Mouse (Mus musculus): Measurements from ENCODE around the gene Ap3b1. TPM values are rescaled to one million over a fixed set of nuclear protein-coding genes. Genes with fewer than 3 reads are reported as not detected.

The Ap3b1 gene
- polyA plus RNA-seq, 1 experiment from 2014 or later = 15.7 TPM

DNA sequence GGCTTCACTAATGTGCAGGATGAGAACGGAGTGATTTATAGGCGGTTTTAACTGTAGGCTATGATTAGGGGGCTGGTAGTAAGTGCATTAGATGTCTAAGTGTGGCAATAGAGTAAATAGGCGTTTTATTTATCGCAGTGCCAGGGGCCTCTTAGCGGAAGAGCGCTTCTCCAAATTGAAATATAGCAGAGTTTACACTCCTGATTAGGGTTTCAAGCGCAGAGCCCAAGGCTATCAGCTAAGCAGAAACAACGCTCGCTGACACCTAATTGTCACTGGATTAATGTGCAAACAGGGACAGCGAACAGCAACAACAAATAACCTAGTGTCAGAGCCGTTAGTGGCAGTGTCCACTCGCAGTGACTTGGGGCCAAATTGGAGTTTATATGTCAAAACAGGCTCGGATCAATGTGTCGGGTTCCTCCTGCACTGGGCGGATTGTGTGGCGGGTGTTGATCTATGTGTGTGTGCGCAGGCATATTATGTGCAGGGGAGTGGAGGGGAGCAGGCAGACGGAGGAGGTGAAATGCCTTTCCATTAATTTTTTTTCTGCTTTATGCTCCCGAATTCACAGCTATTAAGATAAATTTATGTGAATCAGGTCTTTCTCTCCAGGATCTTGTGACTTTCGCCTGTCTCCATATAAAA, 237.8 kb downstream of the Ap3b1 start:
- Histone ChIP-seq H3K27me3 (ENCODE audit: control insufficient read depth, insufficient read depth, low read depth, low read length) (peaks cover 47% of the 10 kb centered on the region), H3K4me1 (ENCODE audit: control insufficient read depth, low read depth, low read length) (no peaks in the 10 kb centered on the region), H3K36me3 (ENCODE audit: control insufficient read depth, insufficient read depth) (no peaks in the 10 kb centered on the region), H3K4me3 (ENCODE audit: low read depth, low read length) (no peak overlapping the region), H3K4me2 (ENCODE audit: low read depth, low read length) (no peak overlapping the region), H3K9me3 (replicated peaks; ENCODE audit: control insufficient read depth, low read length) (no peaks in the 10 kb centered on the region), H3K9ac (ENCODE audit: low read depth, low read length) (no peak overlapping the region), H3K27ac (ENCODE audit: low read length) (no peak overlapping the region)
- no peak for ATAC-seq (ENCODE audit: low read depth)
- 10% methylated on average over 20 of the region's 20 CpGs for WGBS (ENCODE audit: insufficient replicate concordance)

- ATAC-seq (ENCODE audit: low read depth) = no peak
- Histone ChIP-seq H3K4me3 (ENCODE audit: low read depth, low read length) (no peak overlapping the region), H3K36me3 (ENCODE audit: control insufficient read depth, insufficient read depth) (no peaks in the 10 kb centered on the region), H3K4me2 (ENCODE audit: low read depth, low read length) (no peak overlapping the region), H3K9me3 (replicated peaks; ENCODE audit: control insufficient read depth, low read length) (no peaks in the 10 kb centered on the region), H3K27ac (ENCODE audit: low read length) (no peak overlapping the region), H3K27me3 (ENCODE audit: control insufficient read depth, insufficient read depth, low read depth, low read length) (peaks cover 36% of the 10 kb centered on the region), H3K4me1 (ENCODE audit: control insufficient read depth, low read depth, low read length) (no peaks in the 10 kb centered on the region), H3K9ac (ENCODE audit: low read depth, low read length) (no peak overlapping the region)
- WGBS (ENCODE audit: insufficient replicate concordance) = 29% methylated on average over 8 of the region's 8 CpGs
Measured at GRCm38 (mm10) chr13:94599718-94600117, 241.0 kb downstream of the Ap3b1 start.

DNA sequence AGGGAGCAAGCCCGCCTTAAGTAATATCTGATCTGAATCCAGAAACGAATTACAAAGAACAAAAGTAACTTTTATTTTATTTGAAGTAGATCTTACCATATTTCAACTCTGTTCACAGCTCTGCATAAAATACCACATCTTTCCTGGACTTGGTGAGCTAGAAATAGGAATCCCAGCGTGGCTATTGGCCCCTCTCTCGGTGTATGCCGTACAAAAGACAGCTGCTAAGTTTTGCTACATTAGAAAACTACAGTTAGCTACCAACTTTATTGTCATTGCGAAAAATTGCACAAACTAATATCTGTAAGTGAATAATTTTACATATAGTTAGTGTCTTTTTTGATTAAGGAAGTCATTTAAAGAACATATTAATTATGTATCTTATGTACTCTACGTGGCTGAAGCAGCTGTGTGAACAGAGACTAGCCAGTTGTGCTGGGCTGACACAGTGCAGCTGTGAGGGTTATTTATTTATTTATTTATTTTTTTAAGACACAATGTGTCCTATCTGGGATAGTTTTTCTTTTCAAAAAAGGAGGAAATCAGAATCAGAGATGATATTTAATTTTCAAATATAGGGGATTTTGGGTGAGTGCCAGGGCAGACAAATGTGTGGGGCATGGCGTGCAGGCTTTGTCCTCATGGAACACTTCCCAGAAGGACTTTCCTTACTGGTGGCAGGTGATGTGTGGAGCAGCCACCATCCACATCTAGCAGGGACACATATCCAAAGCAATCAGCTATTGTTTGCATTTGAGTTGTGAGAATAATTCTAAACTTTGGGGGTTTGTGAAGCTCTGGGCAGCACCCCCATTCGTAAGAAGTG, 248.5 kb downstream of the Ap3b1 start:
- no peaks in the 10 kb centered on the region; the same call in 1 of the 2 replicates for H3K27me3 ChIP-seq (ENCODE audit: control insufficient read depth, insufficient read depth, low read depth, low read length)
- H3K9me3 ChIP-seq (replicated peaks; ENCODE audit: control insufficient read depth, low read length) = no peaks in the 10 kb centered on the region
- no peak overlapping the region for H3K9ac ChIP-seq (ENCODE audit: low read depth, low read length)
- no peak for ATAC-seq (ENCODE audit: low read depth)
- H3K4me1 ChIP-seq (ENCODE audit: control insufficient read depth, low read depth, low read length) = no peaks in the 10 kb centered on the region
- WGBS (ENCODE audit: insufficient replicate concordance) = 69% methylated on average over 9 of the region's 9 CpGs
- no peaks in the 10 kb centered on the region for H3K36me3 ChIP-seq (ENCODE audit: control insufficient read depth, insufficient read depth)
- H3K4me2 ChIP-seq (ENCODE audit: low read depth, low read length) = no peak overlapping the region
- H3K4me3 ChIP-seq (ENCODE audit: low read depth, low read length) = no peak overlapping the region
- no peak overlapping the region for H3K27ac ChIP-seq (ENCODE audit: low read length)

- Histone ChIP-seq H3K4me1 (ENCODE audit: control insufficient read depth, low read depth, low read length) (no peaks in the 10 kb centered on the region), H3K4me3 (ENCODE audit: low read depth, low read length) (no peak overlapping the region), H3K4me2 (ENCODE audit: low read depth, low read length) (no peak overlapping the region), H3K27ac (ENCODE audit: low read length) (no peak overlapping the region), H3K36me3 (ENCODE audit: control insufficient read depth, insufficient read depth) (no peaks in the 10 kb centered on the region), H3K9me3 (replicated peaks; ENCODE audit: control insufficient read depth, low read length) (no peaks in the 10 kb centered on the region), H3K9ac (ENCODE audit: low read depth, low read length) (no peak overlapping the region), H3K27me3 (ENCODE audit: control insufficient read depth, insufficient read depth, low read depth, low read length) (no peaks in the 10 kb centered on the region; the same call in 1 of the 2 replicates)
- ATAC-seq (ENCODE audit: low read depth) = no peak
- 57% methylated on average over 7 of the region's 7 CpGs for WGBS (ENCODE audit: insufficient replicate concordance)
Measured at GRCm38 (mm10) chr13:94607861-94608223, 249.1 kb downstream of the Ap3b1 start.

- ATAC-seq (ENCODE audit: low read depth) = no peak
- H3K4me1 ChIP-seq (ENCODE audit: control insufficient read depth, low read depth, low read length) = no peaks in the 10 kb centered on the region
- 24% methylated on average over 11 of the region's 11 CpGs for WGBS (ENCODE audit: insufficient replicate concordance)
- no peak overlapping the region for H3K27ac ChIP-seq (ENCODE audit: low read length)
- no peak overlapping the region for H3K9ac ChIP-seq (ENCODE audit: low read depth, low read length)
- H3K4me2 ChIP-seq (ENCODE audit: low read depth, low read length) = no peak overlapping the region
- no peaks in the 10 kb centered on the region for H3K9me3 ChIP-seq (replicated peaks; ENCODE audit: control insufficient read depth, low read length)
- no peaks in the 10 kb centered on the region for H3K27me3 ChIP-seq (ENCODE audit: control insufficient read depth, insufficient read depth, low read depth, low read length)
- no peak overlapping the region for H3K4me3 ChIP-seq (ENCODE audit: low read depth, low read length)
- no peaks in the 10 kb centered on the region for H3K36me3 ChIP-seq (ENCODE audit: control insufficient read depth, insufficient read depth)
Measured at GRCm38 (mm10) chr13:94608420-94608831, 249.7 kb downstream of the Ap3b1 start.

- WGBS (ENCODE audit: insufficient replicate concordance) = 77% methylated on average over 10 of the region's 10 CpGs
- H3K4me3 ChIP-seq (ENCODE audit: low read depth, low read length) = no peak overlapping the region
Measured at GRCm38 (mm10) chr13:94608947-94609346, 250.2 kb downstream of the Ap3b1 start.

More at GRCm38 (mm10) chr13:94608947-94609346, 250.2 kb downstream of the Ap3b1 start:
- Histone ChIP-seq H3K9me3 (replicated peaks; ENCODE audit: control insufficient read depth, low read length) (no peaks in the 10 kb centered on the region), H3K9ac (ENCODE audit: low read depth, low read length) (no peak overlapping the region), H3K36me3 (ENCODE audit: control insufficient read depth, insufficient read depth) (no peaks in the 10 kb centered on the region), H3K27ac (ENCODE audit: low read length) (no peak overlapping the region), H3K4me2 (ENCODE audit: low read depth, low read length) (no peak overlapping the region), H3K27me3 (ENCODE audit: control insufficient read depth, insufficient read depth, low read depth, low read length) (no peaks in the 10 kb centered on the region), H3K4me1 (ENCODE audit: control insufficient read depth, low read depth, low read length) (no peaks in the 10 kb centered on the region)
- ATAC-seq (ENCODE audit: low read depth) = no peak

Small RNAs within 50 kb of the gene (microRNA-seq; reads per million reads assigned to microRNA genes)
- gene Gm25109 = not detected

Other genes with a start within 250 kb of the Ap3b1 start
- gene Scamp1, start 73.1 kb upstream of the Ap3b1 start, polyA plus RNA-seq (2015; fragmentation: Nextera tagmentation; extraction: Ambion mirVana) = 9.3 and 9.5 TPM in 2 replicates